Mouse (Mus musculus) MEL (cell line): Measurements from ENCODE around the gene Myl7. TPM values are rescaled to one million over a fixed set of nuclear protein-coding genes. Genes with fewer than 3 reads are reported as not detected.

ENCODE experiments used
- DNase-seq: peaks from one replicate; pipeline ENCODE4 v3.0.0; 2011; ENCODE audit warnings: low read depth, low spot score
- H3K27ac ChIP-seq: 2 replicates; pipeline ENCODE4 v1.5.1; 2012; ENCODE audit warnings: low read depth, mild to moderate bottlenecking, control low read depth, low read length, moderate library complexity; ENCODE audit not compliant: control insufficient read depth
- H3K27me3 ChIP-seq, 2 experiments: fragments of 150-350 bp in 1 of 2; sonication (generic) in 1 of 2; 2 replicates each; pipeline ENCODE4 v1.6.1; 2012; ENCODE audit warnings: low read length in 2 of 2, mild to moderate bottlenecking in 2 of 2, improper control_type of control experiment in 1 of 2, moderate library complexity in 1 of 2; ENCODE audit not compliant: insufficient read depth in 2 of 2, control insufficient read depth in 1 of 2
- H3K36me3 ChIP-seq, 2 experiments: 2 replicates each; pipeline ENCODE4 v1.6.1; 2012 to 2014; ENCODE audit warnings: low read length in 2 of 2, improper control_type of control experiment in 1 of 2, inconsistent platforms in 1 of 2, mild to moderate bottlenecking in 1 of 2; ENCODE audit not compliant: insufficient read depth in 2 of 2, control insufficient read depth in 1 of 2
- H3K4me1 ChIP-seq, 2 experiments: fragments of 150-350 bp in 1 of 2; sonication (generic) in 1 of 2; 2 replicates each; pipeline ENCODE4 v1.6.1; 2012; ENCODE audit warnings: low read length in 2 of 2, improper control_type of control experiment in 1 of 2, mild to moderate bottlenecking in 1 of 2; ENCODE audit not compliant: insufficient read depth in 2 of 2, control insufficient read depth in 1 of 2
- H3K4me3 ChIP-seq, 2 experiments: fragments of 150-350 bp in 1 of 2; sonication (generic) in 1 of 2; 2 replicates each; pipeline ENCODE4 v1.5.1; 2012; ENCODE audit warnings: low read depth in 2 of 2, low read length in 2 of 2, mild to moderate bottlenecking in 2 of 2, moderate library complexity in 2 of 2, control low read depth in 1 of 2, improper control_type of control experiment in 1 of 2; ENCODE audit not compliant: control insufficient read depth in 1 of 2, insufficient read depth in 1 of 2
- H3K79me2 ChIP-seq: 2 replicates; pipeline ENCODE4 v1.6.1; 2012; ENCODE audit warnings: mild to moderate bottlenecking, low read length, moderate library complexity; ENCODE audit not compliant: control insufficient read depth, poor library complexity, insufficient read depth
- H3K9ac ChIP-seq: 2 replicates; pipeline ENCODE4 v1.6.1; 2012; ENCODE audit warnings: low read depth, mild to moderate bottlenecking, control low read depth, low read length, moderate library complexity; ENCODE audit not compliant: control insufficient read depth, poor library complexity, severe bottlenecking
- H3K9me3 ChIP-seq: fragments of 150-350 bp; sonication (generic); replicated peaks from 2 replicates; pipeline ENCODE4 v1.6.1; 2012; ENCODE audit warnings: mild to moderate bottlenecking, low read length, improper control_type of control experiment, moderate library complexity; ENCODE audit not compliant: insufficient read depth
- BHLHE40 ChIP-seq: IDR thresholded peaks from 2 replicates; pipeline ENCODE4 v1.6.1; 2012; ENCODE audit warnings: low read depth, mild to moderate bottlenecking, inconsistent platforms, low read length, improper control_type of control experiment, borderline replicate concordance
- CHD1 ChIP-seq: IDR thresholded peaks from 2 replicates; pipeline ENCODE4 v1.6.1; 2012; ENCODE audit warnings: low read depth, mild to moderate bottlenecking, inconsistent platforms, low read length, improper control_type of control experiment
- ELF1 ChIP-seq: IDR thresholded peaks from 2 replicates; pipeline ENCODE4 v1.6.1; 2014; ENCODE audit warnings: low read depth, mild to moderate bottlenecking, inconsistent platforms, low read length, improper control_type of control experiment, moderate library complexity
- ETS1 ChIP-seq: IDR thresholded peaks from 2 replicates; pipeline ENCODE4 v1.6.1; 2012; ENCODE audit warnings: low read depth, mild to moderate bottlenecking, inconsistent platforms, low read length, improper control_type of control experiment, moderate library complexity
- GATA1 ChIP-seq: IDR thresholded peaks from 2 replicates; pipeline ENCODE4 v1.6.1; 2011; ENCODE audit warnings: low read depth, low read length, improper control_type of control experiment
- HCFC1 ChIP-seq: IDR thresholded peaks from 2 replicates; pipeline ENCODE4 v1.6.1; 2012; ENCODE audit warnings: low read depth, mild to moderate bottlenecking, inconsistent platforms, low read length, improper control_type of control experiment, moderate library complexity
- JUND ChIP-seq: IDR thresholded peaks from 2 replicates; pipeline ENCODE4 v1.6.1; 2011; ENCODE audit warnings: low read depth, mild to moderate bottlenecking, improper control_type of control experiment, low read length
- KAT2A ChIP-seq: conservative IDR thresholded peaks from 2 replicates; pipeline ENCODE4 v1.6.1; 2012; ENCODE audit warnings: low read depth, low read length, improper control_type of control experiment, inconsistent platforms
- MAFK ChIP-seq: IDR thresholded peaks from 2 replicates; pipeline ENCODE4 v1.6.1; 2011; ENCODE audit warnings: low read depth, mild to moderate bottlenecking, low read length, improper control_type of control experiment, borderline replicate concordance
- MAX ChIP-seq: IDR thresholded peaks from 2 replicates; pipeline ENCODE4 v1.6.1; 2011; ENCODE audit warnings: low read length, improper control_type of control experiment
- MAZ ChIP-seq: IDR thresholded peaks from 2 replicates; pipeline ENCODE4 v1.6.1; 2012; ENCODE audit warnings: low read depth, mild to moderate bottlenecking, inconsistent platforms, low read length, improper control_type of control experiment
- MEF2A ChIP-seq: IDR thresholded peaks from 2 replicates; pipeline ENCODE4 v1.6.1; 2014; ENCODE audit warnings: low read depth, mild to moderate bottlenecking, inconsistent platforms, low read length, improper control_type of control experiment; ENCODE audit not compliant: poor library complexity, insufficient replicate concordance, severe bottlenecking; ENCODE audit errors: extremely low read depth
- MYB ChIP-seq: IDR thresholded peaks from 2 replicates; pipeline ENCODE4 v1.6.1; 2011; ENCODE audit warnings: mild to moderate bottlenecking, low read depth, low read length, improper control_type of control experiment
- NELFE ChIP-seq: IDR thresholded peaks from 2 replicates; pipeline ENCODE4 v1.6.1; 2011; ENCODE audit warnings: low read depth, low read length, improper control_type of control experiment
- NRF1 ChIP-seq: IDR thresholded peaks from 2 replicates; pipeline ENCODE4 v1.6.1; 2014; ENCODE audit warnings: low read depth, mild to moderate bottlenecking, inconsistent platforms, low read length, improper control_type of control experiment, moderate library complexity; ENCODE audit not compliant: poor library complexity, insufficient read depth, severe bottlenecking
- POLR2A ChIP-seq, 2 experiments: IDR thresholded peaks; 2 replicates each; pipeline ENCODE4 v1.6.1; 2011 to 2012; ENCODE audit warnings: low read length in 2 of 2, mild to moderate bottlenecking in 2 of 2, control low read depth in 1 of 2, improper control_type of control experiment in 1 of 2, low read depth in 1 of 2, moderate library complexity in 1 of 2; ENCODE audit not compliant: control insufficient read depth in 1 of 2, insufficient read depth in 1 of 2, poor library complexity in 1 of 2
- RAD21 ChIP-seq: IDR thresholded peaks from 2 replicates; pipeline ENCODE4 v1.6.1; 2011; ENCODE audit warnings: mild to moderate bottlenecking, low read depth, low read length, improper control_type of control experiment
- SIN3A ChIP-seq: IDR thresholded peaks from 2 replicates; pipeline ENCODE4 v1.6.1; 2012; ENCODE audit warnings: low read length, improper control_type of control experiment, inconsistent platforms
- SMC3 ChIP-seq: IDR thresholded peaks from 2 replicates; pipeline ENCODE4 v1.6.1; 2011; ENCODE audit warnings: low read depth, low read length, improper control_type of control experiment
- TBP ChIP-seq: IDR thresholded peaks from 2 replicates; pipeline ENCODE4 v1.8.0; 2011; ENCODE audit warnings: low read depth, low read length, improper control_type of control experiment
- TCF12 ChIP-seq: IDR thresholded peaks from 2 replicates; pipeline ENCODE4 v1.6.1; 2014; ENCODE audit warnings: low read depth, mild to moderate bottlenecking, inconsistent platforms, low read length, improper control_type of control experiment, moderate library complexity
- ZC3H11A ChIP-seq: IDR thresholded peaks from 2 replicates; pipeline ENCODE4 v1.6.1; 2012; ENCODE audit warnings: low read depth, mild to moderate bottlenecking, inconsistent platforms, low read length, improper control_type of control experiment
- polyA plus RNA-seq, 2 experiments: library from polyadenylated mRNA; stranded (reverse) in 1 of 2; unstranded in 1 of 2; fragments of >175 nt in 1 of 2; fragments of >200 nt in 1 of 2; gene quantifications; 2 replicates each; pipeline versions ENCODE4 v1.2.1 to v1.2.4; 2012; ENCODE audit warnings: low replicate concordance in 2 of 2, low read depth in 1 of 2; ENCODE audit not compliant: insufficient read length in 2 of 2, insufficient read depth in 1 of 2, missing spikeins in 1 of 2
- total RNA-seq: library from RNA; depleted of rRNA; stranded (reverse); fragments of 300-350 nt; gene quantifications from 2 replicates; pipeline ENCODE4 v1.2.3, GENCODE M21; 2012

Myl7 gene
- total and polyA plus RNA-seq, 3 experiments = not detected

- H3K4me1 ChIP-seq = no peaks in the 10 kb centered on the region; a peak in 1 of 4 replicates
These were observed 5.7 kb downstream of the Myl7 start for GRCm38 (mm10) chr11:5892810-5893368.

DNA sequence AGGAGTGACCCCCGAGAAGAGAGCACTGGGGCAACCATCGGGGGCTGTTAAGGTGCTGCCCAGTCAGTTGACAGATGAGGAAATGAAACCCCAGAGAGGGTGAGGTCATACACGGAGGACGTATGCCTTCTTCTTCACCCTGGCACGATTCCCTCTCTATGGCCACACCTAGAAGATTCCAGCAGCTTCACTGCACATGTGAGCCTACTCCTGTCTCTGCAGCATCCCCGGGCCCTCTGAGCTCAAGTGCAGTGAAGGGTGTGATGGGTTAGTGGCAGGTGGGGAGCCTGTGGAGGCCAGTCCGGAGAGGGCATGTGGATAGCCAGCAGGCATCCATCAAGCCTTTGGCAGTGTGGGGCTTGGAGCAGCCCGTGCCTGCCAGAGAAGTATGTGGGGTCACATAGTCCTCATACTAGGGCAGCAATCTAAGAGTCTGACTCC lies 6.4 kb downstream of the Myl7 start:
- no peak for TF ChIP-seq ZC3H11A
- no peak for TF ChIP-seq KAT2A
- TF ChIP-seq ELF1 = no peak
- TF ChIP-seq BHLHE40 = no peak
- no peak for TF ChIP-seq POLR2A (IDR thresholded peaks at IDR 0.05; ENCODE audit: control insufficient read depth in 1 of 2, insufficient read depth in 1 of 2, low read depth in 1 of 2, low read length in 2 of 2, poor library complexity in 1 of 2)
- no peak for TF ChIP-seq SIN3A
- TF ChIP-seq NELFE = no peak
- TF ChIP-seq MYB = no peak
- no peak for TF ChIP-seq TBP
- no peak for TF ChIP-seq GATA1
- TF ChIP-seq MAFK = no peak
- no peak for TF ChIP-seq JUND
- no peak for TF ChIP-seq NRF1
- TF ChIP-seq SMC3 = no peak
- TF ChIP-seq TCF12 = no peak
- no peak for TF ChIP-seq CHD1
- TF ChIP-seq MAX = no peak
- TF ChIP-seq ETS1 = no peak
- Histone ChIP-seq H3K9me3 (no peaks in the 10 kb centered on the region), H3K4me1 (no peaks in the 10 kb centered on the region; a peak in 1 of 4 replicates), H3K36me3 (no peaks in the 10 kb centered on the region; a peak in 1 of 4 replicates), H3K4me3 (no peak overlapping the region), H3K27me3 (no peaks in the 10 kb centered on the region; a peak in 1 of 4 replicates), H3K27ac (no peak overlapping the region), H3K79me2 (no peaks in the 10 kb centered on the region), H3K9ac (no peak overlapping the region)
- no peak for DNase-seq

More at GRCm38 (mm10) chr11:5892810-5893368, 5.7 kb downstream of the Myl7 start:
- peak; percentile 41 for DNase-seq
- Histone ChIP-seq H3K9ac (no peak overlapping the region), H3K27ac (no peak overlapping the region), H3K4me3 (no peak overlapping the region), H3K79me2 (no peaks in the 10 kb centered on the region), H3K27me3 (no peaks in the 10 kb centered on the region; a peak in 1 of 4 replicates), H3K36me3 (no peaks in the 10 kb centered on the region; a peak in 1 of 4 replicates), H3K9me3 (no peaks in the 10 kb centered on the region)
- TF ChIP-seq BHLHE40 (no peak), ZC3H11A (no peak), MAZ (no peak), HCFC1 (no peak), GATA1 (peak; percentile 42; the same call in 1 of the 2 replicates), RAD21 (no peak), MEF2A (no peak)
